In genomic region chr2:145804524-145804923, GRCm38 (mm10) we compare ENCODE assay signal across 24 mouse cellular contexts.
DNase-seq lines count a peak whose midpoint lies in the region; ATAC-seq lines count a peak whose summit lies in the region.
"Had no signal": no experiment of that assay in that cellular context is flagged by ENCODE, and none has a peak within 500 bp of the region (broad histone marks: within the 10 kb centered on the region; RNA-seq: fewer than 3 reads in every experiment).

No protein-coding gene starts in this region.

- H3K4me3 ChIP-seq in liver, embryonic 12.5 days = no peak overlapping the region
- no peak overlapping the region for H3K4me3 ChIP-seq in heart, embryonic 10.5 days
- H3K4me3 ChIP-seq: embryonic facial prominence, embryonic 12.5 days; heart, embryonic 15.5 days; hindbrain, embryonic 13.5 days had no signal

- no peak overlapping the region for H3K4me2 ChIP-seq in liver, embryonic 12.5 days
- H3K4me2 ChIP-seq: embryonic facial prominence, embryonic 12.5 days; heart, embryonic 11.5 days; heart, embryonic 15.5 days; hindbrain, embryonic 13.5 days had no signal

- H3K4me1 ChIP-seq in liver, embryonic 12.5 days = no peaks in the 10 kb centered on the region
- H3K4me1 ChIP-seq in heart, embryonic 10.5 days = no peaks in the 10 kb centered on the region
- H3K4me1 ChIP-seq: embryonic facial prominence, embryonic 12.5 days; heart, embryonic 15.5 days; hindbrain, embryonic 13.5 days had no signal

- no peak overlapping the region for H3K9ac ChIP-seq in liver, embryonic 12.5 days
- H3K9ac ChIP-seq: embryonic facial prominence, embryonic 12.5 days; forebrain, postnatal 0 days; heart, embryonic 15.5 days; hindbrain, embryonic 13.5 days had no signal

- WGBS in liver, embryonic 12.5 days (ENCODE audit: insufficient replicate concordance) = 65% methylated on average over 6 of the region's 6 CpGs
- WGBS in heart, embryonic 10.5 days = 91% methylated on average over 6 of the region's 6 CpGs

- no peaks in the 10 kb centered on the region for H3K9me3 ChIP-seq in liver, embryonic 12.5 days (replicated peaks)
- H3K9me3 ChIP-seq in heart, embryonic 10.5 days = no peaks in the 10 kb centered on the region
- H3K9me3 ChIP-seq: embryonic facial prominence, embryonic 12.5 days had no signal

- peak; percentile 57 for ATAC-seq in CD4-positive, CD25-positive, alpha-beta regulatory T cell, adult 4 months
- peak; percentile 79 for ATAC-seq in granulocyte monocyte progenitor cell, adult 5-6 weeks (replicated peaks; ENCODE audit: poor library complexity, severe bottlenecking)
- ATAC-seq in megakaryocyte, adult 5-6 weeks (ENCODE audit: poor library complexity, severe bottlenecking) = peak; percentile 66
- no peak for ATAC-seq in liver, embryonic 12.5 days
- ATAC-seq: activated CD4-positive, CD25-positive, alpha-beta regulatory T cell, adult 4 months; forebrain, postnatal 0 days; hindbrain, postnatal 0 days; intestine, embryonic 16.5 days; Patski had no signal

- no peak overlapping the region for H3K27ac ChIP-seq in liver, embryonic 12.5 days
- no peak overlapping the region for H3K27ac ChIP-seq in heart, embryonic 10.5 days
- H3K27ac ChIP-seq: embryonic facial prominence, embryonic 12.5 days; heart, embryonic 15.5 days; hindbrain, embryonic 13.5 days; hindbrain, postnatal 0 days had no signal

- DNase-seq in CD4-positive helper T cell, adult 2 months (ENCODE audit: low read depth, low spot score) = peak; percentile 32
- no peak for DNase-seq in kidney, postnatal 10 days
- DNase-seq in heart, embryonic 10.5 days (ENCODE audit: low spot score) = no peak
- DNase-seq in ovary, postnatal 10 days (ENCODE audit: low spot score) = no peak
- DNase-seq: adrenal gland, postnatal 14 days; cerebellum, adult 11 months; cerebellum, adult 8-10 months; cerebellum, postnatal 14 days; forebrain, postnatal 0 days; gastrocnemius, postnatal 14 days; heart, adult 18-20 months; heart, postnatal 14 days had no signal

- H3K27me3 ChIP-seq in liver, embryonic 12.5 days (replicated peaks) = no peaks in the 10 kb centered on the region
- no peaks in the 10 kb centered on the region for H3K27me3 ChIP-seq in heart, embryonic 10.5 days (ENCODE audit: insufficient read depth, poor library complexity, severe bottlenecking)
- H3K27me3 ChIP-seq: embryonic facial prominence, embryonic 12.5 days; heart, embryonic 15.5 days; hindbrain, embryonic 13.5 days; Patski had no signal

- H3K36me3 ChIP-seq in liver, embryonic 12.5 days = no peaks in the 10 kb centered on the region
- peaks cover 13% of the 10 kb centered on the region; the same call in 1 of the 2 replicates for H3K36me3 ChIP-seq in heart, embryonic 10.5 days
- H3K36me3 ChIP-seq: embryonic facial prominence, embryonic 12.5 days had no signal
